In genomic region chr4:135434395-135434789, GRCm38 (mm10) we compare ENCODE assay signal across 7 mouse cellular contexts. TPM values are rescaled to one million over a fixed set of nuclear protein-coding genes. Genes with fewer than 3 reads are reported as not detected.
DNase-seq lines count a peak whose midpoint lies in the region; ATAC-seq and TF ChIP-seq lines count a peak whose summit lies in the region.

No protein-coding gene starts in this region.

- H3K4me3 ChIP-seq in lung, embryonic 14.5 days (ENCODE audit: low read depth, low read length), result peak overlapping the region; percentile 70
- H3K4me3 ChIP-seq in embryonic facial prominence, embryonic 15.5 days (replicated peaks), result peak overlapping the region; percentile 70
- peak overlapping the region; percentile 85 for H3K4me3 ChIP-seq in intestine, embryonic 16.5 days (ENCODE audit: low read length)
- H3K4me3 ChIP-seq in neural tube, embryonic 14.5 days (ENCODE audit: low read depth, low read length), result peak overlapping the region; percentile 88

- H3K27ac ChIP-seq in lung, embryonic 14.5 days (ENCODE audit: low read depth), result no peak overlapping the region
- no peak overlapping the region for H3K27ac ChIP-seq in embryonic facial prominence, embryonic 15.5 days (replicated peaks)
- H3K27ac ChIP-seq in intestine, embryonic 16.5 days (ENCODE audit: low read length), result peak overlapping the region; percentile 77
- H3K27ac ChIP-seq in neural tube, embryonic 14.5 days (ENCODE audit: low read depth, low read length), result peak overlapping the region; percentile 66; the same call in 1 of the 2 replicates

- no peaks in the 10 kb centered on the region for H3K27me3 ChIP-seq in lung, embryonic 14.5 days (ENCODE audit: insufficient read depth, low read length)
- H3K27me3 ChIP-seq in embryonic facial prominence, embryonic 15.5 days, result no peaks in the 10 kb centered on the region
- no peaks in the 10 kb centered on the region for H3K27me3 ChIP-seq in intestine, embryonic 16.5 days (replicated peaks; ENCODE audit: control insufficient read depth, insufficient read depth, low read length)
- H3K27me3 ChIP-seq in neural tube, embryonic 14.5 days (ENCODE audit: control insufficient read depth, insufficient read depth, low read length), result no peaks in the 10 kb centered on the region

- peak overlapping the region; percentile 93 for H3K4me2 ChIP-seq in lung, embryonic 14.5 days
- peak overlapping the region; percentile 94 for H3K4me2 ChIP-seq in embryonic facial prominence, embryonic 15.5 days (replicated peaks)
- peak overlapping the region; percentile 93 for H3K4me2 ChIP-seq in intestine, embryonic 16.5 days (ENCODE audit: low read depth, low read length)
- peak overlapping the region; percentile 82 for H3K4me2 ChIP-seq in neural tube, embryonic 14.5 days (ENCODE audit: low read depth, low read length)

- TF ChIP-seq CTCF in lung, embryonic 14.5 days (IDR thresholded peaks at IDR 0.05; ENCODE audit: low read depth), result no peak

- WGBS in lung, embryonic 14.5 days, result 20% methylated on average over 11 of the region's 11 CpGs
- 24% methylated on average over 11 of the region's 11 CpGs for WGBS in embryonic facial prominence, embryonic 15.5 days
- WGBS in intestine, embryonic 16.5 days, result 14% methylated on average over 11 of the region's 11 CpGs
- 21% methylated on average over 11 of the region's 11 CpGs for WGBS in neural tube, embryonic 14.5 days

- DNase-seq in lung, embryonic 14.5 days, result no peak
- DNase-seq in lung, postnatal 25 days (ENCODE audit: low spot score), result no peak
- no peak for DNase-seq in right cerebral cortex, adult 2 months (ENCODE audit: low spot score in 2 of 2)

- peak overlapping the region; percentile 49 for H3K9ac ChIP-seq in lung, embryonic 14.5 days
- peak overlapping the region; percentile 41 for H3K9ac ChIP-seq in embryonic facial prominence, embryonic 15.5 days
- peak overlapping the region; percentile 91 for H3K9ac ChIP-seq in intestine, embryonic 16.5 days (ENCODE audit: low read depth, low read length)
- peak overlapping the region; percentile 77 for H3K9ac ChIP-seq in neural tube, embryonic 14.5 days (replicated peaks; ENCODE audit: low read depth, low read length)

- no peaks in the 10 kb centered on the region for H3K9me3 ChIP-seq in lung, embryonic 14.5 days (ENCODE audit: low read depth, low read length)
- no peaks in the 10 kb centered on the region for H3K9me3 ChIP-seq in embryonic facial prominence, embryonic 15.5 days (replicated peaks)
- H3K9me3 ChIP-seq in intestine, embryonic 16.5 days (ENCODE audit: control insufficient read depth, low read length), result no peaks in the 10 kb centered on the region
- H3K9me3 ChIP-seq in neural tube, embryonic 14.5 days (ENCODE audit: control insufficient read depth, low read length), result no peaks in the 10 kb centered on the region

- H3K36me3 ChIP-seq in lung, embryonic 14.5 days (ENCODE audit: insufficient read depth), result no peaks in the 10 kb centered on the region
- no peaks in the 10 kb centered on the region for H3K36me3 ChIP-seq in embryonic facial prominence, embryonic 15.5 days
- H3K36me3 ChIP-seq in intestine, embryonic 16.5 days (ENCODE audit: control insufficient read depth, insufficient read depth, low read length), result no peaks in the 10 kb centered on the region
- H3K36me3 ChIP-seq in neural tube, embryonic 14.5 days (ENCODE audit: control insufficient read depth, insufficient read depth, low read length), result no peaks in the 10 kb centered on the region

- H3K4me1 ChIP-seq in lung, embryonic 14.5 days (ENCODE audit: insufficient read depth), result peaks cover 4% of the 10 kb centered on the region; the same call in 1 of the 2 replicates
- peaks cover 8% of the 10 kb centered on the region for H3K4me1 ChIP-seq in embryonic facial prominence, embryonic 15.5 days
- peaks cover 17% of the 10 kb centered on the region for H3K4me1 ChIP-seq in intestine, embryonic 16.5 days (ENCODE audit: control insufficient read depth, insufficient read depth, low read length)
- no peaks in the 10 kb centered on the region for H3K4me1 ChIP-seq in neural tube, embryonic 14.5 days (ENCODE audit: control insufficient read depth, insufficient read depth, low read length)

- no peak; the same call in 1 of the 2 replicates for ATAC-seq in lung, embryonic 14.5 days (ENCODE audit: insufficient read depth)
- ATAC-seq in embryonic facial prominence, embryonic 15.5 days (ENCODE audit: insufficient number of reproducible peaks, low FRiP score, low TSS enrichment, low read depth), result no peak
- ATAC-seq in intestine, embryonic 16.5 days, result no peak
- peak; percentile 50 for ATAC-seq in neural tube, embryonic 14.5 days (ENCODE audit: low read depth)
- no peak for ATAC-seq in inflammation-experienced regulatory T-cells, adult 6 months

RNA-seq across cellular contexts. Expression of gene Rcan3, which starts 0.7 kb away (rescaled TPM):
- 14.0 and 14.1 TPM in 2 replicates for polyA plus RNA-seq in lung, embryonic 14.5 days (2014; fragmentation: Nextera tagmentation; extraction: Ambion mirVana)
- 16.3 and 20.1 TPM in 2 replicates for polyA plus RNA-seq in embryonic facial prominence, embryonic 15.5 days (2015; fragmentation: Nextera tagmentation; extraction: Ambion mirVana)
- 14.1 and 14.5 TPM in 2 replicates for polyA plus RNA-seq in intestine, embryonic 16.5 days (2015; fragmentation: Nextera tagmentation; extraction: Ambion mirVana)
- polyA plus RNA-seq in neural tube, embryonic 14.5 days (2014; fragmentation: Nextera tagmentation; extraction: Ambion mirVana), result 38.0 and 56.9 TPM in 2 replicates
- polyA plus RNA-seq in inflammation-experienced regulatory T-cells, adult 6 months (2017; shearing (Covaris generic)), result 10 to 100 TPM in 2 of 3 experiments, 1 to 10 TPM in 1; 8.4 to 16.1 (median 13.4) TPM

RNA-seq across cellular contexts. Expression of gene Ncmap, which starts 36.4 kb away (rescaled TPM):
- polyA plus RNA-seq in lung, embryonic 14.5 days (2014; fragmentation: Nextera tagmentation; extraction: Ambion mirVana), result 4.6 and 6.9 TPM in 2 replicates
- 3.5 and 7.3 TPM in 2 replicates for polyA plus RNA-seq in embryonic facial prominence, embryonic 15.5 days (2015; fragmentation: Nextera tagmentation; extraction: Ambion mirVana)
- polyA plus RNA-seq in intestine, embryonic 16.5 days (2015; fragmentation: Nextera tagmentation; extraction: Ambion mirVana), result 6.1 and 7.3 TPM in 2 replicates
- polyA plus RNA-seq in neural tube, embryonic 14.5 days (2014; fragmentation: Nextera tagmentation; extraction: Ambion mirVana), result 0.92 and 1.5 TPM in 2 replicates
- polyA plus RNA-seq in inflammation-experienced regulatory T-cells, adult 6 months (2017; shearing (Covaris generic)), result 10 to 100 TPM in 2 of 3 experiments, 1 to 10 TPM in 1; 4.0 to 58.5 (median 35.5) TPM

Comparison
In these comparisons a context has a peak if more than half of its experiments do, and no peak if none do; other contexts are left out.
1. H3K27ac ChIP-seq: peak in intestine, embryonic 16.5 days (single experiment) and neural tube, embryonic 14.5 days (single experiment); none in lung, embryonic 14.5 days (single experiment) and embryonic facial prominence, embryonic 15.5 days (single experiment).
2. H3K9ac ChIP-seq: peak in every context shown above with its lines; median percentile 91 in intestine, embryonic 16.5 days; 77 in neural tube, embryonic 14.5 days; 49 in lung, embryonic 14.5 days; 41 in embryonic facial prominence, embryonic 15.5 days.
3. Peak in every context shown above with its lines, with median percentiles within 50 percentile points of each other: H3K4me2 ChIP-seq and H3K4me3 ChIP-seq.